Mouse (Mus musculus) midbrain, postnatal 0 days (tissue): ENCODE data around the gene Ston2. TPM values are rescaled to one million over a fixed set of nuclear protein-coding genes. Genes with fewer than 3 reads are reported as not detected.

Source experiments
- ATAC-seq: fragments of 200-750 bp; cut with Nextera tagmentation; 2 replicates; pipeline ENCODE4 v1.8.0; 2017; ENCODE audit warnings: moderate number of reproducible peaks, mild to moderate bottlenecking, moderate TSS enrichment, moderate library complexity; ENCODE audit not compliant: low FRiP score
- DNase-seq: peaks from one replicate; pipeline ENCODE4 v3.0.0-alpha.2; 2015; ENCODE audit warnings: low spot score
- H3K27ac ChIP-seq: fragments of 300-500 bp; sonication (generic); 2 replicates; pipeline ENCODE4 v1.5.1; 2014; ENCODE audit warnings: low read depth, mild to moderate bottlenecking, low read length, mixed read lengths
- H3K27me3 ChIP-seq: fragments of 300-500 bp; sonication (generic); 2 replicates; pipeline ENCODE4 v1.6.1; 2014; ENCODE audit warnings: low read length, control low read depth, mixed read lengths; ENCODE audit not compliant: insufficient read depth
- H3K36me3 ChIP-seq: fragments of 300-500 bp; sonication (generic); 2 replicates; pipeline ENCODE4 v1.6.1; 2014; ENCODE audit warnings: low read length, control low read depth, mixed read lengths; ENCODE audit not compliant: insufficient read depth
- H3K4me1 ChIP-seq: fragments of 300-500 bp; sonication (generic); 2 replicates; pipeline ENCODE4 v1.6.1; 2014; ENCODE audit warnings: mild to moderate bottlenecking, control low read depth, antibody characterized with exemption, low read length, mixed read lengths; ENCODE audit not compliant: insufficient read depth
- H3K4me2 ChIP-seq: fragments of 300-500 bp; sonication (generic); 2 replicates; pipeline ENCODE4 v1.6.1; 2014; ENCODE audit warnings: low read depth, mild to moderate bottlenecking, low read length, mixed read lengths; ENCODE audit not compliant: poor library complexity, severe bottlenecking
- H3K4me3 ChIP-seq: fragments of 300-500 bp; sonication (generic); 2 replicates; pipeline ENCODE4 v1.5.1; 2014; ENCODE audit warnings: low read depth, mild to moderate bottlenecking, low read length, moderate library complexity
- H3K9ac ChIP-seq: fragments of 300-500 bp; sonication (generic); replicated peaks from 2 replicates; pipeline ENCODE4 v1.6.1; 2014; ENCODE audit warnings: mild to moderate bottlenecking, low read length, moderate library complexity, mixed read lengths; ENCODE audit not compliant: poor library complexity, severe bottlenecking
- H3K9me3 ChIP-seq: fragments of 300-500 bp; sonication (generic); 2 replicates; pipeline ENCODE4 v1.6.1; 2016; ENCODE audit warnings: low read length, control low read depth
- CTCF ChIP-seq: IDR thresholded peaks from 2 replicates; pipeline ENCODE4 v1.5.1; 2016; ENCODE audit warnings: antibody characterized with exemption, mild to moderate bottlenecking
- WGBS: fragments of 180-500 bp; shearing (Covaris S2); extraction: QIAGEN DNeasy Blood & Tissue Kit; methylation state at CpG from one replicate; pipeline ENCODE4 v1.1.7; 2014; 5-methylcytosine and 5-hydroxymethylcytosine counted together
- polyA plus RNA-seq: library from polyadenylated mRNA; unstranded; fragments of >200 nt; fragmentation: Nextera tagmentation; extraction: Ambion mirVana; gene quantifications from 2 replicates; pipeline ENCODE4 v1.2.1, GENCODE M21; 2015
- total RNA-seq: library from RNA; depleted of rRNA; stranded (reverse); fragments of >200 nt; gene quantifications from 2 replicates; pipeline ENCODE4 v1.2.3, GENCODE M21; 2014

Gene Ston2
- total and polyA plus RNA-seq, 2 experiments from 2014 or later, result 7.4 to 16.8 TPM

GRCm38 (mm10) chr12:91590716-91591115 lies 197.5 kb downstream of the Ston2 start:
- H3K9me3 ChIP-seq, result no peaks in the 10 kb centered on the region
- H3K27me3 ChIP-seq, result no peaks in the 10 kb centered on the region
- no peak for TF ChIP-seq CTCF
- WGBS, result 15% methylated on average over 6 of the region's 6 CpGs
- H3K4me3 ChIP-seq, result peak overlapping the region; percentile 94
- peaks cover 3% of the 10 kb centered on the region; the same call in 1 of the 2 replicates for H3K4me1 ChIP-seq
- peak overlapping the region; percentile 100 for H3K27ac ChIP-seq
- peak overlapping the region; percentile 57 for H3K4me2 ChIP-seq
- peak overlapping the region; percentile 100 for H3K9ac ChIP-seq
- DNase-seq, result peak; percentile 14
- no peak for ATAC-seq
- H3K36me3 ChIP-seq, result no peaks in the 10 kb centered on the region

- H3K9ac ChIP-seq, result peak within 1 kb of the TSS; percentile 100
- no peaks in the 10 kb centered on the region for H3K9me3 ChIP-seq
- peaks cover 3% of the 10 kb centered on the region; the same call in 1 of the 2 replicates for H3K4me1 ChIP-seq
- peak within 1 kb of the TSS; percentile 94 for H3K4me3 ChIP-seq
- peak; percentile 96 for DNase-seq
- peak; percentile 87 for ATAC-seq
- H3K36me3 ChIP-seq, result peaks cover 2% of the 10 kb centered on the region; the same call in 1 of the 2 replicates
- TF ChIP-seq CTCF, result peak; percentile 4
- WGBS, result 1% methylated on average over 54 of the region's 99 CpGs
- H3K4me2 ChIP-seq, result peak within 1 kb of the TSS; percentile 61
- H3K27me3 ChIP-seq, result no peaks in the 10 kb centered on the region
- H3K27ac ChIP-seq, result peak within 1 kb of the TSS; percentile 100
Measured at GRCm38 (mm10) chr12:91589847-91590690, 198.1 kb downstream of the Ston2 start, which contains the start of gene Gtf2a1. Gene Gtf2a1, minus strand, starts transcription at chr12:91590487.

GRCm38 (mm10) chr12:91589542-91589846 lies 198.7 kb downstream of the Ston2 start:
- H3K4me1 ChIP-seq, result peaks cover 3% of the 10 kb centered on the region; the same call in 1 of the 2 replicates
- H3K4me2 ChIP-seq, result peak overlapping the region; percentile 61
- peak overlapping the region; percentile 100 for H3K27ac ChIP-seq
- peak overlapping the region; percentile 100 for H3K9ac ChIP-seq
- WGBS, result 0% methylated on average over 10 of the region's 11 CpGs
- peaks cover 7% of the 10 kb centered on the region; the same call in 1 of the 2 replicates for H3K36me3 ChIP-seq
- H3K9me3 ChIP-seq, result no peaks in the 10 kb centered on the region
- ATAC-seq (no peak), DNase-seq (no peak)
- H3K27me3 ChIP-seq, result no peaks in the 10 kb centered on the region
- H3K4me3 ChIP-seq, result peak overlapping the region; percentile 94
- TF ChIP-seq CTCF, result no peak

- under 1% methylated on average over 58 of the region's 83 CpGs for WGBS
Measured at GRCm38 (mm10) chr12:91588670-91589541, 199.3 kb downstream of the Ston2 start.

GRCm38 (mm10) chr12:91588176-91588669 lies 200.0 kb downstream of the Ston2 start:
- Histone ChIP-seq H3K27ac (peak overlapping the region; percentile 100), H3K36me3 (peaks cover 7% of the 10 kb centered on the region; the same call in 1 of the 2 replicates), H3K9me3 (no peaks in the 10 kb centered on the region), H3K4me3 (peak overlapping the region; percentile 94), H3K9ac (peak overlapping the region; percentile 100), H3K27me3 (no peaks in the 10 kb centered on the region), H3K4me1 (peaks cover 3% of the 10 kb centered on the region; the same call in 1 of the 2 replicates), H3K4me2 (peak overlapping the region; percentile 61)
- WGBS, result under 1% methylated on average over 32 of the region's 32 CpGs
- DNase-seq, result peak; percentile 97
- peak; percentile 35 for TF ChIP-seq CTCF
- peak; percentile 88 for ATAC-seq

More at GRCm38 (mm10) chr12:91588670-91589541, 199.3 kb downstream of the Ston2 start:
- TF ChIP-seq CTCF, result no peak
- peaks cover 7% of the 10 kb centered on the region; the same call in 1 of the 2 replicates for H3K36me3 ChIP-seq
- peak overlapping the region; percentile 100 for H3K9ac ChIP-seq
- ATAC-seq, result peak; percentile 7; the same call in 1 of the 2 replicates
- peak overlapping the region; percentile 61 for H3K4me2 ChIP-seq
- DNase-seq, result peak; percentile 63
- no peaks in the 10 kb centered on the region for H3K27me3 ChIP-seq
- H3K9me3 ChIP-seq, result no peaks in the 10 kb centered on the region
- peaks cover 3% of the 10 kb centered on the region; the same call in 1 of the 2 replicates for H3K4me1 ChIP-seq
- peak overlapping the region; percentile 100 for H3K27ac ChIP-seq
- peak overlapping the region; percentile 94 for H3K4me3 ChIP-seq
